Mouse (Mus musculus) hindbrain, embryonic 12.5 days (tissue): Measurements from ENCODE around the gene Mlec. TPM values are rescaled to one million over a fixed set of nuclear protein-coding genes. Genes with fewer than 3 reads are reported as not detected.
"Not testable (repeated sequence)": the region's sequence is repeated elsewhere in the genome, so short reads cannot be mapped to it uniquely, and the experiment has no call there.

Experiments
- ATAC-seq: fragments of 200-750 bp; cut with Nextera tagmentation; 2 replicates; pipeline ENCODE4 v1.8.0; 2017; ENCODE audit warnings: moderate TSS enrichment; ENCODE audit not compliant: low FRiP score
- H3K27ac ChIP-seq: fragments of 300-500 bp; sonication (generic); 2 replicates; pipeline ENCODE4 v1.5.1; 2016; ENCODE audit warnings: mild to moderate bottlenecking
- H3K27me3 ChIP-seq: fragments of 300-500 bp; sonication (generic); 2 replicates; pipeline ENCODE4 v1.6.1; 2016; ENCODE audit warnings: mild to moderate bottlenecking
- H3K36me3 ChIP-seq: fragments of 300-500 bp; sonication (generic); 2 replicates; pipeline ENCODE4 v1.6.1; 2016; ENCODE audit warnings: mild to moderate bottlenecking
- H3K4me1 ChIP-seq: fragments of 300-500 bp; sonication (generic); 2 replicates; pipeline ENCODE4 v1.6.1; 2016
- H3K4me2 ChIP-seq: fragments of 300-500 bp; sonication (generic); replicated peaks from 2 replicates; pipeline ENCODE4 v1.6.1; 2016; ENCODE audit warnings: mild to moderate bottlenecking
- H3K4me3 ChIP-seq: fragments of 300-500 bp; sonication (generic); 2 replicates; pipeline ENCODE4 v1.5.1; 2016; ENCODE audit warnings: mild to moderate bottlenecking
- H3K9ac ChIP-seq: fragments of 300-500 bp; sonication (generic); 2 replicates; pipeline ENCODE4 v1.6.1; 2016; ENCODE audit warnings: mild to moderate bottlenecking, moderate library complexity
- H3K9me3 ChIP-seq: fragments of 300-500 bp; sonication (generic); replicated peaks from 2 replicates; pipeline ENCODE4 v1.6.1; 2016; ENCODE audit warnings: mild to moderate bottlenecking
- WGBS: fragments of 180-500 bp; shearing (Covaris S2); methylation state at CpG from one replicate; pipeline ENCODE4 v1.1.7; 2016; 5-methylcytosine and 5-hydroxymethylcytosine counted together
- polyA plus RNA-seq: library from polyadenylated mRNA; unstranded; fragments of >200 nt; fragmentation: Nextera tagmentation; extraction: Ambion mirVana; gene quantifications from 2 replicates; pipeline ENCODE4 v1.2.1, GENCODE M21; 2016

Gene Mlec
- polyA plus RNA-seq, 1 experiment from 2014 or later, result 65.0 TPM

- Histone ChIP-seq H3K27me3 (no peaks in the 10 kb centered on the region), H3K4me2 (no peak overlapping the region), H3K9ac (peak overlapping the region; percentile 18; the same call in 1 of the 2 replicates), H3K36me3 (no peaks in the 10 kb centered on the region), H3K4me1 (peaks cover 6% of the 10 kb centered on the region; the same call in 1 of the 2 replicates), H3K9me3 (0 out of 2 replicates have a peak, but pooled peaks cover 2% of the 10 kb centered on the region), H3K27ac (no peak overlapping the region), H3K4me3 (no peak overlapping the region)
- no peak for ATAC-seq
- 52% methylated on average over 27 of the region's 27 CpGs for WGBS
Observed at GRCm38 (mm10) chr5:115168641-115169415, 10.8 kb upstream of the Mlec start.

GRCm38 (mm10) chr5:115167396-115167795 is 9.4 kb upstream of the Mlec start:
- Histone ChIP-seq H3K4me2 (no peak overlapping the region), H3K9ac (no peak overlapping the region), H3K4me1 (peaks cover 6% of the 10 kb centered on the region; the same call in 1 of the 2 replicates), H3K27ac (no peak overlapping the region), H3K9me3 (no peaks in the 10 kb centered on the region), H3K36me3 (no peaks in the 10 kb centered on the region), H3K4me3 (no peak overlapping the region), H3K27me3 (no peaks in the 10 kb centered on the region)
- 80% methylated on average over 6 of the region's 6 CpGs for WGBS
- ATAC-seq, result no peak

- Histone ChIP-seq H3K27ac (no peak overlapping the region), H3K4me2 (no peak overlapping the region), H3K4me1 (peaks cover 6% of the 10 kb centered on the region; the same call in 1 of the 2 replicates), H3K36me3 (no peaks in the 10 kb centered on the region), H3K4me3 (no peak overlapping the region), H3K9ac (no peak overlapping the region), H3K27me3 (no peaks in the 10 kb centered on the region), H3K9me3 (no peaks in the 10 kb centered on the region)
- no peak for ATAC-seq
- 85% methylated on average over 7 of the region's 7 CpGs for WGBS
Observed at GRCm38 (mm10) chr5:115166815-115167194, 8.8 kb upstream of the Mlec start.

GRCm38 (mm10) chr5:115165895-115166814 is 8.2 kb upstream of the Mlec start:
- Histone ChIP-seq H3K36me3 (no peaks in the 10 kb centered on the region), H3K4me2 (no peak overlapping the region), H3K27ac (no peak overlapping the region), H3K9me3 (no peaks in the 10 kb centered on the region), H3K9ac (no peak overlapping the region), H3K27me3 (no peaks in the 10 kb centered on the region), H3K4me3 (no peak overlapping the region), H3K4me1 (peaks cover 8% of the 10 kb centered on the region; the same call in 1 of the 2 replicates)
- 55% methylated on average over 11 of the region's 11 CpGs for WGBS
- ATAC-seq, result no peak

- ATAC-seq, result no peak
- no peak overlapping the region for H3K27ac ChIP-seq
- H3K4me2 ChIP-seq, result no peak overlapping the region
- H3K9me3 ChIP-seq, result no peaks in the 10 kb centered on the region
- H3K9ac ChIP-seq, result no peak overlapping the region
- 62% methylated on average over 9 of the region's 9 CpGs for WGBS
- H3K27me3 ChIP-seq, result no peaks in the 10 kb centered on the region
- H3K4me3 ChIP-seq, result no peak overlapping the region
- H3K36me3 ChIP-seq, result no peaks in the 10 kb centered on the region
- H3K4me1 ChIP-seq, result peaks cover 12% of the 10 kb centered on the region; the same call in 1 of the 2 replicates
Observed at GRCm38 (mm10) chr5:115165351-115165750, 7.4 kb upstream of the Mlec start.

- not testable (repeated sequence) for H3K4me3 ChIP-seq, H3K9ac ChIP-seq, ATAC-seq, H3K9me3 ChIP-seq, H3K27me3 ChIP-seq, H3K4me2 ChIP-seq, H3K36me3 ChIP-seq, H3K27ac ChIP-seq
- peaks cover 12% of the 10 kb centered on the region; the same call in 1 of the 2 replicates for H3K4me1 ChIP-seq
- WGBS, result 84% methylated on average over 4 of the region's 4 CpGs
Observed at GRCm38 (mm10) chr5:115164446-115164845, 6.5 kb upstream of the Mlec start.

GRCm38 (mm10) chr5:115163563-115163962 is 5.6 kb upstream of the Mlec start:
- ATAC-seq, result no peak
- Histone ChIP-seq H3K4me3 (no peak overlapping the region), H3K27ac (no peak overlapping the region), H3K4me2 (no peak overlapping the region), H3K9me3 (no peaks in the 10 kb centered on the region), H3K9ac (no peak overlapping the region), H3K27me3 (no peaks in the 10 kb centered on the region), H3K36me3 (no peaks in the 10 kb centered on the region), H3K4me1 (peaks cover 6% of the 10 kb centered on the region; the same call in 1 of the 2 replicates)
- 34% methylated on average over 8 of the region's 8 CpGs for WGBS

GRCm38 (mm10) chr5:115161940-115162279 is 3.9 kb upstream of the Mlec start:
- not testable (repeated sequence) for H3K4me3 ChIP-seq
- 62% methylated on average over 1 of the region's 1 CpGs for WGBS

GRCm38 (mm10) chr5:115161064-115161939 is 3.3 kb upstream of the Mlec start:
- Histone ChIP-seq H3K4me1 (peaks cover 18% of the 10 kb centered on the region), H3K4me2 (no peak overlapping the region), H3K9me3 (no peaks in the 10 kb centered on the region), H3K36me3 (no peaks in the 10 kb centered on the region), H3K4me3 (no peak overlapping the region), H3K9ac (no peak overlapping the region), H3K27ac (no peak overlapping the region), H3K27me3 (no peaks in the 10 kb centered on the region)
- 56% methylated on average over 13 of the region's 13 CpGs for WGBS
- ATAC-seq, result no peak

More at GRCm38 (mm10) chr5:115161940-115162279, 3.9 kb upstream of the Mlec start:
- not testable (repeated sequence) for H3K9ac ChIP-seq, H3K27ac ChIP-seq, H3K4me2 ChIP-seq, H3K9me3 ChIP-seq, H3K36me3 ChIP-seq, H3K27me3 ChIP-seq, ATAC-seq
- H3K4me1 ChIP-seq, result peaks cover 11% of the 10 kb centered on the region

- Histone ChIP-seq H3K27me3 (no peaks in the 10 kb centered on the region), H3K36me3 (no peaks in the 10 kb centered on the region), H3K4me2 (no peak overlapping the region), H3K4me1 (peaks cover 24% of the 10 kb centered on the region), H3K9ac (no peak overlapping the region), H3K9me3 (no peaks in the 10 kb centered on the region), H3K4me3 (no peak overlapping the region), H3K27ac (no peak overlapping the region)
- no peak for ATAC-seq
- 78% methylated on average over 6 of the region's 6 CpGs for WGBS
Observed at GRCm38 (mm10) chr5:115160655-115161054, 2.7 kb upstream of the Mlec start.

- Histone ChIP-seq H3K9me3 (no peaks in the 10 kb centered on the region), H3K36me3 (no peaks in the 10 kb centered on the region), H3K4me3 (peak overlapping the region; percentile 97), H3K4me2 (peak overlapping the region; percentile 67), H3K9ac (peak overlapping the region; percentile 97), H3K4me1 (peaks cover 39% of the 10 kb centered on the region), H3K27ac (peak overlapping the region; percentile 97), H3K27me3 (no peaks in the 10 kb centered on the region)
- WGBS, result 35% methylated on average over 12 of the region's 12 CpGs
- no peak for ATAC-seq
Observed at GRCm38 (mm10) chr5:115159165-115159564, 1.2 kb upstream of the Mlec start.
